Mouse (Mus musculus) megakaryocyte-erythroid progenitor cell, adult 5-6 weeks (primary cell): ENCODE data around the gene Baiap2. TPM values are rescaled to one million over a fixed set of nuclear protein-coding genes. Genes with fewer than 3 reads are reported as not detected.

Source experiments
- ATAC-seq: replicated peaks from 2 replicates; pipeline ENCODE4 v1.8.0; 2016; ENCODE audit warnings: mild to moderate bottlenecking, inconsistent platforms; ENCODE audit not compliant: severe bottlenecking, poor library complexity, low FRiP score, low TSS enrichment
- total RNA-seq, 2 experiments: library from RNA; stranded (forward) in 1 of 2; stranded (reverse) in 1 of 2; fragments of 200-1000, 215-1000 nt in 1 of 2; fragments of >200 nt in 1 of 2; fragmentation: Nextera tagmentation in 1 of 2; gene quantifications; 2 replicates each; pipeline ENCODE4 v1.2.3; 2014 to 2017

The Baiap2 gene
- total RNA-seq, 2 experiments from 2014 or later: 2.3 to 17.7 TPM

GRCm38 (mm10) chr11:119967892-119968291 is 25.3 kb downstream of the Baiap2 start:
- no peak for ATAC-seq

- no peak for ATAC-seq
These were observed 27.7 kb downstream of the Baiap2 start for GRCm38 (mm10) chr11:119970021-119970851.

GRCm38 (mm10) chr11:119973789-119974188 is 31.2 kb downstream of the Baiap2 start:
- no peak for ATAC-seq

- ATAC-seq: no peak
These were observed 33.4 kb downstream of the Baiap2 start for GRCm38 (mm10) chr11:119975739-119976501.

GRCm38 (mm10) chr11:119978701-119979100 is 36.1 kb downstream of the Baiap2 start:
- ATAC-seq: no peak

- ATAC-seq: no peak
These were observed 37.2 kb downstream of the Baiap2 start for GRCm38 (mm10) chr11:119979596-119980385.

GRCm38 (mm10) chr11:119981769-119982168 is 39.2 kb downstream of the Baiap2 start:
- ATAC-seq: no peak

- ATAC-seq: no peak
These were observed 39.7 kb downstream of the Baiap2 start for GRCm38 (mm10) chr11:119982236-119982635.

GRCm38 (mm10) chr11:119983151-119983550 is 40.6 kb downstream of the Baiap2 start:
- ATAC-seq: no peak

- no peak for ATAC-seq
These were observed 44.3 kb downstream of the Baiap2 start for GRCm38 (mm10) chr11:119986751-119987425.

- ATAC-seq: no peak
These were observed 45.3 kb downstream of the Baiap2 start for GRCm38 (mm10) chr11:119987876-119988275.

- ATAC-seq: no peak
These were observed 45.8 kb downstream of the Baiap2 start for GRCm38 (mm10) chr11:119988391-119988790.

- ATAC-seq: no peak
These were observed 46.6 kb downstream of the Baiap2 start for GRCm38 (mm10) chr11:119989115-119989564.

- ATAC-seq: no peak
These were observed 48.2 kb downstream of the Baiap2 start for GRCm38 (mm10) chr11:119990658-119991337.

GRCm38 (mm10) chr11:119991338-119991678 is 48.7 kb downstream of the Baiap2 start:
- peak; percentile 84 for ATAC-seq

GRCm38 (mm10) chr11:119997351-119997750 is 54.8 kb downstream of the Baiap2 start:
- no peak for ATAC-seq

GRCm38 (mm10) chr11:120002041-120002440 is 59.5 kb downstream of the Baiap2 start:
- no peak for ATAC-seq

- ATAC-seq: no peak
These were observed 60.2 kb downstream of the Baiap2 start for GRCm38 (mm10) chr11:120002634-120003220.
